Mouse (Mus musculus) kidney, postnatal 0 days (tissue): ENCODE data around the gene Rab4b. TPM values are rescaled to one million over a fixed set of nuclear protein-coding genes. Genes with fewer than 3 reads are reported as not detected.

Experiments
- ATAC-seq: fragments of 200-750 bp; cut with Nextera tagmentation; replicated peaks from 2 replicates; pipeline ENCODE4 v1.8.0; 2017; ENCODE audit warnings: low read depth, moderate number of reproducible peaks, moderate TSS enrichment, moderate library complexity; ENCODE audit not compliant: low FRiP score
- DNase-seq: peaks from one replicate; pipeline ENCODE4 v3.0.0-alpha.2; 2016; ENCODE audit warnings: low spot score
- H3K27ac ChIP-seq: fragments of 300-500 bp; sonication (generic); 2 replicates; pipeline ENCODE4 v1.5.1; 2014; ENCODE audit warnings: mild to moderate bottlenecking
- H3K27me3 ChIP-seq: fragments of 300-500 bp; sonication (generic); 2 replicates; pipeline ENCODE4 v1.6.1; 2014; ENCODE audit warnings: low read length, mixed read lengths; ENCODE audit not compliant: insufficient read depth
- H3K36me3 ChIP-seq: fragments of 300-500 bp; sonication (generic); 2 replicates; pipeline ENCODE4 v1.6.1; 2014; ENCODE audit warnings: low read length, mixed read lengths; ENCODE audit not compliant: insufficient read depth
- H3K4me1 ChIP-seq: fragments of 300-500 bp; sonication (generic); replicated peaks from 2 replicates; pipeline ENCODE4 v1.6.1; 2014; ENCODE audit warnings: antibody characterized with exemption, low read length, mixed read lengths; ENCODE audit not compliant: insufficient read depth
- H3K4me2 ChIP-seq: fragments of 300-500 bp; sonication (generic); 2 replicates; pipeline ENCODE4 v1.6.1; 2014; ENCODE audit warnings: mild to moderate bottlenecking, low read length, moderate library complexity, mixed read lengths
- H3K4me3 ChIP-seq: fragments of 300-500 bp; sonication (generic); replicated peaks from 2 replicates; pipeline ENCODE4 v1.5.1; 2014; ENCODE audit warnings: low read depth, low read length
- H3K9ac ChIP-seq: fragments of 300-500 bp; sonication (generic); 2 replicates; pipeline ENCODE4 v1.6.1; 2014; ENCODE audit warnings: low read depth, low read length
- H3K9me3 ChIP-seq: fragments of 300-500 bp; sonication (generic); replicated peaks from 2 replicates; pipeline ENCODE4 v1.6.1; 2016; ENCODE audit warnings: low read length, inconsistent platforms, mixed read lengths
- CTCF ChIP-seq: IDR thresholded peaks from 2 replicates; pipeline ENCODE4 v1.5.1; 2016; ENCODE audit warnings: antibody characterized with exemption, low read depth, mild to moderate bottlenecking, moderate library complexity
- WGBS: fragments of 180-500 bp; shearing (Covaris S2); extraction: QIAGEN DNeasy Blood & Tissue Kit; methylation state at CpG from one replicate; pipeline ENCODE4 v1.1.7; 2014; 5-methylcytosine and 5-hydroxymethylcytosine counted together
- polyA plus RNA-seq: library from polyadenylated mRNA; unstranded; fragments of >200 nt; fragmentation: Nextera tagmentation; extraction: Ambion mirVana; gene quantifications from 2 replicates; pipeline ENCODE4 v1.2.1, GENCODE M21; 2015

Rab4b gene
- polyA plus RNA-seq, 1 experiment from 2014 or later = 75.0 TPM

- peak; percentile 73 for DNase-seq
- ATAC-seq = no peak
Measured at GRCm38 (mm10) chr7:27132588-27132987, 46.1 kb downstream of the Rab4b start.

GRCm38 (mm10) chr7:27131387-27131786 lies 47.3 kb downstream of the Rab4b start:
- H3K4me1 ChIP-seq = no peaks in the 10 kb centered on the region
- WGBS = 65% methylated on average over 2 of the region's 2 CpGs
- DNase-seq (no peak), ATAC-seq (no peak)
- no peaks in the 10 kb centered on the region for H3K36me3 ChIP-seq
- no peak overlapping the region for H3K27ac ChIP-seq
- H3K9me3 ChIP-seq = no peaks in the 10 kb centered on the region
- no peak overlapping the region for H3K4me3 ChIP-seq
- no peaks in the 10 kb centered on the region for H3K27me3 ChIP-seq
- no peak overlapping the region for H3K9ac ChIP-seq
- no peak overlapping the region for H3K4me2 ChIP-seq
- peak; percentile 21; the same call in 1 of the 2 replicates for TF ChIP-seq CTCF

More at GRCm38 (mm10) chr7:27132588-27132987, 46.1 kb downstream of the Rab4b start:
- Histone ChIP-seq H3K4me3 (no peak overlapping the region), H3K27me3 (no peaks in the 10 kb centered on the region), H3K36me3 (no peaks in the 10 kb centered on the region), H3K27ac (no peak overlapping the region), H3K4me2 (peak overlapping the region; percentile 4; the same call in 1 of the 2 replicates), H3K4me1 (no peaks in the 10 kb centered on the region), H3K9me3 (no peaks in the 10 kb centered on the region), H3K9ac (no peak overlapping the region)
- TF ChIP-seq CTCF = peak; percentile 61
- WGBS = 12% methylated on average over 10 of the region's 10 CpGs

- no peak overlapping the region for H3K27ac ChIP-seq
- no peak overlapping the region for H3K4me3 ChIP-seq
- H3K4me2 ChIP-seq = no peak overlapping the region
- H3K4me1 ChIP-seq = no peaks in the 10 kb centered on the region
- H3K36me3 ChIP-seq = no peaks in the 10 kb centered on the region
- H3K9me3 ChIP-seq = no peaks in the 10 kb centered on the region
- no peaks in the 10 kb centered on the region for H3K27me3 ChIP-seq
- H3K9ac ChIP-seq = no peak overlapping the region
- 88% methylated on average over 22 of the region's 22 CpGs for WGBS
- ATAC-seq = no peak
- no peak for DNase-seq
- TF ChIP-seq CTCF = no peak
Measured at GRCm38 (mm10) chr7:27130521-27131370, 48.0 kb downstream of the Rab4b start.

DNA sequence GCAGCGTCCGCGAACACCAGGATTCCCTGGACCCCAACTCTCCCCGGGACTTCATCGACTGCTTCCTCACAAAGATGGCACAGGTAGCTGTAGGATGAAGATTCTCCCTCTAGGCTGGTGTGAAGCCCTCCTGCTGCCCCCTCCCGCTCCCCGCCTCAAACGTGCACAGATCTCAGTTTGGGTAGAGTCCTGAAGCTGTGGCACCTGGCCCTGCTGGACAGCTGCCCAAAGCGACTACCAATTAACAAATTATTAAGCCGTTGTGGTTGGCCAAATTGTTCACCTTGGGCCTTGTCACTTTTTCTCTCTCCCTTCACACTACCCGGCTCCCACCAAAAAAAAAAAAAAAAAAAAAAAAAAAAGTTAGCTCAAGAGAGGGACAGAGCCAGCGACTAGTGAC lies 48.9 kb downstream of the Rab4b start:
- no peak overlapping the region for H3K4me3 ChIP-seq
- no peaks in the 10 kb centered on the region for H3K36me3 ChIP-seq
- ATAC-seq (no peak), DNase-seq (no peak)
- H3K27me3 ChIP-seq = no peaks in the 10 kb centered on the region
- 87% methylated on average over 12 of the region's 12 CpGs for WGBS
- no peaks in the 10 kb centered on the region for H3K9me3 ChIP-seq
- H3K4me2 ChIP-seq = no peak overlapping the region
- no peak overlapping the region for H3K9ac ChIP-seq
- no peak overlapping the region for H3K27ac ChIP-seq
- no peaks in the 10 kb centered on the region for H3K4me1 ChIP-seq
- no peak for TF ChIP-seq CTCF

- H3K4me2 ChIP-seq = no peak overlapping the region
- TF ChIP-seq CTCF = no peak
- H3K36me3 ChIP-seq = no peaks in the 10 kb centered on the region
- H3K4me1 ChIP-seq = no peaks in the 10 kb centered on the region
- DNase-seq (no peak), ATAC-seq (no peak)
- H3K27ac ChIP-seq = no peak overlapping the region
- 81% methylated on average over 13 of the region's 13 CpGs for WGBS
- H3K27me3 ChIP-seq = no peaks in the 10 kb centered on the region
- no peaks in the 10 kb centered on the region for H3K9me3 ChIP-seq
- H3K9ac ChIP-seq = no peak overlapping the region
- H3K4me3 ChIP-seq = no peak overlapping the region
Measured at GRCm38 (mm10) chr7:27128946-27129345, 49.8 kb downstream of the Rab4b start.

DNA sequence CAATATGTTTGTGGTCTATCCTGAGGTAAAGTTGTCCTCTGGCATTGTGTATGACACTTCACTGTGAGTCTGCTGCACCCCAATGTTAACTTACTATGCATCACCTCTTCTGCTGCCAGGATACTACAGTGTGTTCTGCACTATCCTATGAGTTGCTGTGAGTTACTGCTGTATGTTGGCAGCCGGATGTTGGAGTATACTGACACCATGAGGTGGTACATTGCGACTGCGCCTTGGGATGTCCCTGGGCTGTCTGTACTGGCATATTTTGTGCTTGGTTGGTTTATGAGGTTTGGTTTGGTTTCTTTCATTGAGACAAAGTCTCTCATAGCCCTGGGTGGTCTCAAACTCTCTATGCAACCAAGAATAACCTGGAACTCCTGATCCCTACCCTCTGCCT lies 50.5 kb downstream of the Rab4b start:
- H3K4me2 ChIP-seq = no peak overlapping the region
- no peak overlapping the region for H3K27ac ChIP-seq
- no peaks in the 10 kb centered on the region for H3K36me3 ChIP-seq
- no peak overlapping the region for H3K9ac ChIP-seq
- H3K27me3 ChIP-seq = no peaks in the 10 kb centered on the region
- no peaks in the 10 kb centered on the region for H3K9me3 ChIP-seq
- peak; percentile 66 for DNase-seq
- H3K4me1 ChIP-seq = no peaks in the 10 kb centered on the region
- TF ChIP-seq CTCF = peak; percentile 75
- H3K4me3 ChIP-seq = no peak overlapping the region
- WGBS = 53% methylated on average over 3 of the region's 3 CpGs
- ATAC-seq = peak; percentile 75
